Mouse (Mus musculus): ENCODE results near the gene Gm49366. TPM values are rescaled to one million over a fixed set of nuclear protein-coding genes. Genes with fewer than 3 reads are reported as not detected.
A peak's percentile ranks its signal among the peaks of the same experiment; 100 is the strongest.
"Not testable (repeated sequence)": the region's sequence is repeated elsewhere in the genome, so short reads cannot be mapped to it uniquely, and the experiment has no call there.

Gm49366 gene
- polyA plus RNA-seq, 1 experiment: not detected

GRCm38 (mm10) chr12:84064621-84065020 lies 25.9 kb downstream of the Gm49366 start:
- Histone ChIP-seq H3K4me1 (ENCODE audit: control insufficient read depth, insufficient read depth, insufficient read length, low read length) (no peaks in the 10 kb centered on the region), H3K4me3 (ENCODE audit: low read depth, low read length) (no peak overlapping the region), H3K36me3 (ENCODE audit: control insufficient read depth, insufficient read depth, low read length) (no peaks in the 10 kb centered on the region), H3K27ac (ENCODE audit: insufficient read depth, low read depth, low read length) (no peak overlapping the region), H3K27me3 (ENCODE audit: control insufficient read depth, insufficient read depth, low read length) (no peaks in the 10 kb centered on the region)
- WGBS: 76% methylated on average over 8 of the region's 8 CpGs
- TF ChIP-seq CTCF (IDR thresholded peaks at IDR 0.05; ENCODE audit: extremely low read depth, insufficient read length, insufficient replicate concordance, low read depth, low read length) (no peak), POLR2A (IDR thresholded peaks at IDR 0.05; ENCODE audit: low read depth, low read length) (no peak)

GRCm38 (mm10) chr12:84067752-84068151 lies 29.0 kb downstream of the Gm49366 start:
- Histone ChIP-seq H3K27me3 (ENCODE audit: control insufficient read depth, insufficient read depth, low read length) (no peaks in the 10 kb centered on the region), H3K36me3 (ENCODE audit: control insufficient read depth, insufficient read depth, low read length) (no peaks in the 10 kb centered on the region), H3K27ac (ENCODE audit: insufficient read depth, low read depth, low read length) (no peak overlapping the region), H3K4me3 (ENCODE audit: low read depth, low read length) (no peak overlapping the region), H3K4me1 (ENCODE audit: control insufficient read depth, insufficient read depth, insufficient read length, low read length) (no peaks in the 10 kb centered on the region)
- TF ChIP-seq CTCF (IDR thresholded peaks at IDR 0.05; ENCODE audit: extremely low read depth, insufficient read length, insufficient replicate concordance, low read depth, low read length) (no peak), POLR2A (IDR thresholded peaks at IDR 0.05; ENCODE audit: low read depth, low read length) (no peak)
- 87% methylated on average over 4 of the region's 4 CpGs for WGBS

- H3K36me3 ChIP-seq (ENCODE audit: control insufficient read depth, insufficient read depth, low read length): no peaks in the 10 kb centered on the region
- WGBS: 74% methylated on average over 8 of the region's 8 CpGs
- no peak overlapping the region for H3K27ac ChIP-seq (ENCODE audit: insufficient read depth, low read depth, low read length)
- no peaks in the 10 kb centered on the region for H3K4me1 ChIP-seq (ENCODE audit: control insufficient read depth, insufficient read depth, insufficient read length, low read length)
- no peaks in the 10 kb centered on the region for H3K27me3 ChIP-seq (ENCODE audit: control insufficient read depth, insufficient read depth, low read length)
- TF ChIP-seq CTCF (IDR thresholded peaks at IDR 0.05; ENCODE audit: extremely low read depth, insufficient read length, insufficient replicate concordance, low read depth, low read length): no peak
- TF ChIP-seq POLR2A (IDR thresholded peaks at IDR 0.05; ENCODE audit: low read depth, low read length): no peak
- no peak overlapping the region for H3K4me3 ChIP-seq (ENCODE audit: low read depth, low read length)
Observed at GRCm38 (mm10) chr12:84068296-84068695, 29.6 kb downstream of the Gm49366 start.

GRCm38 (mm10) chr12:84068986-84069385 lies 30.3 kb downstream of the Gm49366 start, which contains the start of gene Acot5:
TSS of gene Acot5 (plus strand) at chr12:84069325.
- Histone ChIP-seq H3K27me3 (ENCODE audit: control insufficient read depth, insufficient read depth, low read length) (no peaks in the 10 kb centered on the region), H3K36me3 (ENCODE audit: control insufficient read depth, insufficient read depth, low read length) (no peaks in the 10 kb centered on the region), H3K27ac (ENCODE audit: insufficient read depth, low read depth, low read length) (no peak within 1 kb of the TSS), H3K4me1 (ENCODE audit: control insufficient read depth, insufficient read depth, insufficient read length, low read length) (no peaks in the 10 kb centered on the region), H3K4me3 (ENCODE audit: low read depth, low read length) (peak within 1 kb of the TSS; percentile 49)
- no peak for TF ChIP-seq POLR2A (IDR thresholded peaks at IDR 0.05; ENCODE audit: low read depth, low read length)
- TF ChIP-seq CTCF (IDR thresholded peaks at IDR 0.05; ENCODE audit: extremely low read depth, insufficient read length, insufficient replicate concordance, low read depth, low read length): no peak
- 28% methylated on average over 9 of the region's 9 CpGs for WGBS

GRCm38 (mm10) chr12:84069582-84069981 lies 30.8 kb downstream of the Gm49366 start:
- H3K4me3 ChIP-seq (ENCODE audit: low read depth, low read length): peak overlapping the region; percentile 49
- WGBS: under 1% methylated on average over 49 of the region's 52 CpGs
- not testable (repeated sequence) for H3K27me3 ChIP-seq (ENCODE audit: control insufficient read depth, insufficient read depth, low read length); H3K4me1 ChIP-seq (ENCODE audit: control insufficient read depth, insufficient read depth, insufficient read length, low read length); H3K36me3 ChIP-seq (ENCODE audit: control insufficient read depth, insufficient read depth, low read length); H3K27ac ChIP-seq (ENCODE audit: insufficient read depth, low read depth, low read length)

GRCm38 (mm10) chr12:84071696-84072095 lies 33.0 kb downstream of the Gm49366 start:
- TF ChIP-seq POLR2A (IDR thresholded peaks at IDR 0.05; ENCODE audit: low read depth, low read length) (no peak), CTCF (IDR thresholded peaks at IDR 0.05; ENCODE audit: extremely low read depth, insufficient read length, insufficient replicate concordance, low read depth, low read length) (no peak)
- H3K36me3 ChIP-seq (ENCODE audit: control insufficient read depth, insufficient read depth, low read length): no peaks in the 10 kb centered on the region
- 91% methylated on average over 2 of the region's 2 CpGs for WGBS

GRCm38 (mm10) chr12:84077371-84077990 lies 38.7 kb downstream of the Gm49366 start:
- WGBS: 91% methylated on average over 4 of the region's 4 CpGs
- H3K27ac ChIP-seq (ENCODE audit: insufficient read depth, low read depth, low read length): no peak overlapping the region
- H3K4me1 ChIP-seq (ENCODE audit: control insufficient read depth, insufficient read depth, insufficient read length, low read length): no peaks in the 10 kb centered on the region
- TF ChIP-seq POLR2A (IDR thresholded peaks at IDR 0.05; ENCODE audit: low read depth, low read length): no peak
- no peak for TF ChIP-seq CTCF (IDR thresholded peaks at IDR 0.05; ENCODE audit: extremely low read depth, insufficient read length, insufficient replicate concordance, low read depth, low read length)
- H3K4me3 ChIP-seq (ENCODE audit: low read depth, low read length): no peak overlapping the region
- H3K27me3 ChIP-seq (ENCODE audit: control insufficient read depth, insufficient read depth, low read length): no peaks in the 10 kb centered on the region
- no peaks in the 10 kb centered on the region for H3K36me3 ChIP-seq (ENCODE audit: control insufficient read depth, insufficient read depth, low read length)

More at GRCm38 (mm10) chr12:84071696-84072095, 33.0 kb downstream of the Gm49366 start:
- no peaks in the 10 kb centered on the region for H3K4me1 ChIP-seq (ENCODE audit: control insufficient read depth, insufficient read depth, insufficient read length, low read length)
- no peaks in the 10 kb centered on the region for H3K27me3 ChIP-seq (ENCODE audit: control insufficient read depth, insufficient read depth, low read length)
- no peak overlapping the region for H3K4me3 ChIP-seq (ENCODE audit: low read depth, low read length)
- H3K27ac ChIP-seq (ENCODE audit: insufficient read depth, low read depth, low read length): no peak overlapping the region
